Mouse (Mus musculus): ENCODE data around the gene Abcf2. TPM values are rescaled to one million over a fixed set of nuclear protein-coding genes. Genes with fewer than 3 reads are reported as not detected.

Abcf2 gene
- total and polyA plus RNA-seq, 3 experiments: 244 to 257 TPM; not detected in 1

DNA sequence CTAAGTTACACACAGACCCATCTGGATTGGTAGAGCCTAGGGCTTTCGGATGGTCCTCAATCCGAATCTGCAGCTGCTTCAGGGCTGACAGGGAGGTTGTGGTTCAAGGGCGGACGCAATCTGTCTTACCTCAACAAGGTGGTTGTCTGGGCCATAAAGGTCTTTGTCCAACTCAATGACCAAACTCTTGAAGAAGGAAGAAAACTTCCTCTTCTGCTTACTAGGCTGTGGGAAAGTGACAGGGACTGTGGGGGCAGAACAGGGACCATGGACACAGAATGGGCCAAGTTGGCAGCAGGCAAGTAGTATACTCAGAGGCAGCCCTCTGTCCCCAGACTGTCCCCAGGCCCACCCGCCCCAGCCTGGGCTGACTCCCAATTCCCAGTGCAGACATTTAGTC is 18.0 kb upstream of the Abcf2 start:
- no peaks in the 10 kb centered on the region for H3K36me3 ChIP-seq (ENCODE audit: control insufficient read depth in 1 of 2, insufficient read depth in 2 of 2, low read length in 2 of 2)
- H3K27ac ChIP-seq (ENCODE audit: control insufficient read depth, low read depth, low read length): no peak overlapping the region
- no peak overlapping the region for H3K9ac ChIP-seq (ENCODE audit: control insufficient read depth, low read depth, low read length, poor library complexity, severe bottlenecking)
- no peak for DNase-seq (ENCODE audit: low read depth, low spot score)
- H3K4me3 ChIP-seq (ENCODE audit: control insufficient read depth in 1 of 2, insufficient read depth in 1 of 2, low read depth in 2 of 2, low read length in 2 of 2): no peak overlapping the region
- H3K4me1 ChIP-seq (ENCODE audit: control insufficient read depth in 1 of 2, insufficient read depth in 2 of 2, low read length in 2 of 2): peaks cover 0 to 7% of the 10 kb centered on the region in 2 experiments; a peak in 1 of 4 replicates
- peaks cover 5 to 7% of the 10 kb centered on the region in 2 experiments; a peak in 3 of 4 replicates for H3K27me3 ChIP-seq (ENCODE audit: control insufficient read depth in 1 of 2, insufficient read depth in 2 of 2, low read length in 2 of 2)
- H3K9me3 ChIP-seq (replicated peaks; ENCODE audit: insufficient read depth, low read length): no peaks in the 10 kb centered on the region
- H3K79me2 ChIP-seq (ENCODE audit: control insufficient read depth, insufficient read depth, low read length, poor library complexity): no peaks in the 10 kb centered on the region
- no peak for TF ChIP-seq RCOR1 (IDR thresholded peaks at IDR 0.05; ENCODE audit: low read depth, low read length)
- TF ChIP-seq KAT2A (conservative IDR thresholded peaks at IDR 0.05; ENCODE audit: low read depth, low read length): no peak
- TF ChIP-seq POLR2AphosphoS5 (IDR thresholded peaks at IDR 0.05; ENCODE audit: borderline replicate concordance, low read depth, low read length): no peak
- no peak for TF ChIP-seq POLR2AphosphoS2 (IDR thresholded peaks at IDR 0.05; ENCODE audit: low read length)
- TF ChIP-seq TBP (IDR thresholded peaks at IDR 0.05; ENCODE audit: low read depth, low read length): no peak
- no peak for TF ChIP-seq GATA1 (IDR thresholded peaks at IDR 0.05; ENCODE audit: low read depth, low read length)
- TF ChIP-seq ETS1 (IDR thresholded peaks at IDR 0.05; ENCODE audit: low read depth, low read length): no peak
- TF ChIP-seq USF1 (IDR thresholded peaks at IDR 0.05; ENCODE audit: low read depth, low read length): no peak
- no peak for TF ChIP-seq CHD2 (IDR thresholded peaks at IDR 0.05; ENCODE audit: low read length)
- TF ChIP-seq SIN3A (IDR thresholded peaks at IDR 0.05; ENCODE audit: low read length): no peak
- TF ChIP-seq BHLHE40 (IDR thresholded peaks at IDR 0.05; ENCODE audit: borderline replicate concordance, low read depth, low read length): no peak

DNA sequence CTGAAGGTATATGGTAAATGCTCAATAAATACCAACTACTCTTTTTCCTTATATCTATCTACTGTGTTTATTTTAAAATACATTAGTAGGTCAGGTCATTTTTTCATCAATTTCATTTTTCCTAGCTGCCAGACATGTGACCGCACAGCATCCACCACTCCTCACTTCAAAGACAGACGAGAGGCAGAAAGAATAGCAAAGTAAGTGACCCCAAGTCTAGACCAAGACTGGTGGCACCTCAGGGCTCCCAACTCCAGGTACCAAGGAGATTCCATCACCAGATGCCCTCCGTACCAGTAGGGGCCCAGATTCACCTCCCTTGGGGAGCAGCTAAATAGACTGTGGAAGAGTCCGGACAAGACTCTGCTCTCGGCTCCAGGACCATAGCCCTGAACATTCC is 17.1 kb upstream of the Abcf2 start:
- H3K4me1 ChIP-seq (ENCODE audit: control insufficient read depth in 1 of 2, insufficient read depth in 2 of 2, low read length in 2 of 2): peaks cover 0 to 7% of the 10 kb centered on the region in 2 experiments; a peak in 1 of 4 replicates
- TF ChIP-seq EP300 (IDR thresholded peaks at IDR 0.05; ENCODE audit: low read depth in 1 of 2, low read length in 2 of 2) (no peak), ZMIZ1 (IDR thresholded peaks at IDR 0.05; ENCODE audit: low read depth, low read length) (no peak), TCF12 (IDR thresholded peaks at IDR 0.05; ENCODE audit: low read depth, low read length) (no peak), CTCF (IDR thresholded peaks at IDR 0.05 in 2 of 3, conservative IDR thresholded peaks at IDR 0.05 in 1 of 3; ENCODE audit: control insufficient read depth in 1 of 3, insufficient read depth in 1 of 3, low read depth in 2 of 3, low read length in 3 of 3, poor library complexity in 1 of 3, severe bottlenecking in 1 of 3) (no peak), SMC3 (IDR thresholded peaks at IDR 0.05; ENCODE audit: low read depth, low read length) (no peak), NELFE (IDR thresholded peaks at IDR 0.05; ENCODE audit: low read depth, low read length) (no peak)
- no peaks in the 10 kb centered on the region; a peak in 1 of 4 replicates for H3K36me3 ChIP-seq (ENCODE audit: control insufficient read depth in 1 of 2, insufficient read depth in 2 of 2, low read length in 2 of 2)
- H3K4me3 ChIP-seq (ENCODE audit: control insufficient read depth in 1 of 2, insufficient read depth in 1 of 2, low read depth in 2 of 2, low read length in 2 of 2): no peak overlapping the region
- no peaks in the 10 kb centered on the region for H3K9me3 ChIP-seq (replicated peaks; ENCODE audit: insufficient read depth, low read length)
- no peak overlapping the region for H3K9ac ChIP-seq (ENCODE audit: control insufficient read depth, low read depth, low read length, poor library complexity, severe bottlenecking)
- no peak for DNase-seq (ENCODE audit: low read depth, low spot score)
- H3K79me2 ChIP-seq (ENCODE audit: control insufficient read depth, insufficient read depth, low read length, poor library complexity): no peaks in the 10 kb centered on the region
- peaks cover 3% of the 10 kb centered on the region in 2 experiments; a peak in 1 of 4 replicates for H3K27me3 ChIP-seq (ENCODE audit: control insufficient read depth in 1 of 2, insufficient read depth in 2 of 2, low read length in 2 of 2)
- H3K27ac ChIP-seq (ENCODE audit: control insufficient read depth, low read depth, low read length): no peak overlapping the region

Data from MEL (cell line).